Mouse (Mus musculus): ENCODE results near the gene Spg20. TPM values are rescaled to one million over a fixed set of nuclear protein-coding genes. Genes with fewer than 3 reads are reported as not detected.

Gene Spg20
- polyA plus RNA-seq, 1 experiment from 2014 or later, result 49.6 TPM

DNA sequence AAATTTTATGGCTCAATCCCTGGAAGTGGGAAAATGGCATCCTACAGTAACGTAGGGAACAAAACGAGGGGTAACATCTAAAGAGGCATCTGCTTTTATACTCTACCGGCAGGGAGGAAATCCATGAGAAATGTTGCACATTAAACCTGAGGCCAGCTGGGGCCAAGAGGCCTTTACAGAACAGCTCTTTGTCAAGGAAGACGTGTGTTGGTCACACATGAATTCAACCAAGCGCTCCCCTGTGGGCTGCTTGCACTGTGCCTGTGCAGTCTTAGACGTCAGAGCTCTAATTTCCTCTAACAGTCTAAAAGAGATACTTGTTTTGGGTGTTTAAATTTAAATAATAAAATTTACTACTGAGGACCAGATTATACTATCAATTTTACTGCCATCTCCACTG lies 33.7 kb upstream of the Spg20 start:
- Histone ChIP-seq H3K4me2 (replicated peaks; ENCODE audit: low read depth, low read length) (no peak overlapping the region), H3K9me3 (ENCODE audit: control insufficient read depth, low read length) (no peaks in the 10 kb centered on the region), H3K9ac (ENCODE audit: low read depth, low read length) (no peak overlapping the region), H3K27ac (ENCODE audit: low read depth, low read length) (no peak overlapping the region), H3K36me3 (ENCODE audit: control insufficient read depth, insufficient read depth, low read length) (no peaks in the 10 kb centered on the region), H3K27me3 (ENCODE audit: control insufficient read depth, insufficient read depth, low read length) (no peaks in the 10 kb centered on the region), H3K4me1 (replicated peaks; ENCODE audit: control insufficient read depth, insufficient read depth, low read length) (no peaks in the 10 kb centered on the region), H3K4me3 (ENCODE audit: low read depth, low read length) (no peak overlapping the region)
- ATAC-seq (ENCODE audit: low FRiP score), result no peak
- DNase-seq (ENCODE audit: low spot score), result no peak
- 40% methylated on average over 6 of the region's 6 CpGs for WGBS

DNA sequence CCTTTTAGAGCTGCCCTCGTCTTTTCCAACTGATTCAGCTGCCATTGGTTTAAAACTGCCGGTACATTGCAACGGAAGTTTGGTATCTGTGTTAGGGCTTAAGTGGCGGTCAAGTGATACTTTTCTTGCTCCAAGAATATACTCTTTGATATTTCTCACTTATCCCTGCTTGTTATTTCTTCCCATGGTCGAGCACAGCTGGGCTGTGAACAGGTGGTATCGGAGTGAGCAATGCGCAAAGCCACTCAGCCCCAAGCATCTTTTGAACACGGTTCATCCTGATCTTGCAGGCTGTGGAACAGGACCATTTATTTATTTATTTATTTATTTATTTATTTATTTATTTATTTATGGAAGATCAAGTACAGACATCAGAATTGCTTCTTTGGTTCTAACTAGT lies 32.3 kb upstream of the Spg20 start:
- Histone ChIP-seq H3K36me3 (ENCODE audit: control insufficient read depth, insufficient read depth, low read length) (no peaks in the 10 kb centered on the region), H3K27ac (ENCODE audit: low read depth, low read length) (no peak overlapping the region), H3K4me1 (replicated peaks; ENCODE audit: control insufficient read depth, insufficient read depth, low read length) (no peaks in the 10 kb centered on the region), H3K4me3 (ENCODE audit: low read depth, low read length) (no peak overlapping the region), H3K9me3 (ENCODE audit: control insufficient read depth, low read length) (no peaks in the 10 kb centered on the region), H3K27me3 (ENCODE audit: control insufficient read depth, insufficient read depth, low read length) (no peaks in the 10 kb centered on the region), H3K4me2 (replicated peaks; ENCODE audit: low read depth, low read length) (no peak overlapping the region), H3K9ac (ENCODE audit: low read depth, low read length) (no peak overlapping the region)
- ATAC-seq (ENCODE audit: low FRiP score), result no peak
- 84% methylated on average over 8 of the region's 8 CpGs for WGBS
- DNase-seq (ENCODE audit: low spot score), result no peak

DNA sequence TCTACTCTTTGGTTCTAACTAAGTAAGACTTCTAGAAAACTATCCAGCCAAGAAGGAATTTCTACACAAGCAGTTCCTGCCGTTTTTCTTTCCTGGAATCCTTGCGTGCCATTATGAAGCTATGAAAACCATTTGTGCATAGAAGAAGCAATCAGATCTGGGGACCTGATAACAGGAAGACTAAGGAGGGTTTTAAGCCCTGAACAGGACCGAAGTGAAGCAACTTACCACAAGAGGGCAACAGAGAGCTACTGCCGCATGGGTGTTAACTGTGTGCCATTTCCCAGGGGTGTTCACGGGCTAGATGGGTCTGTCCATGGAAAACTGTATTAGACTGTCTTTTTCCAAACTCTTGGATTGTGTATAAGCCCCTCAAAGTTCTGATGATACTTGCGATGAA lies 31.9 kb upstream of the Spg20 start:
- H3K9me3 ChIP-seq (ENCODE audit: control insufficient read depth, low read length), result no peaks in the 10 kb centered on the region
- DNase-seq (ENCODE audit: low spot score) (peak; percentile 86), ATAC-seq (ENCODE audit: low FRiP score) (peak; percentile 76; the same call in 1 of the 2 replicates)
- no peak overlapping the region for H3K4me2 ChIP-seq (replicated peaks; ENCODE audit: low read depth, low read length)
- no peaks in the 10 kb centered on the region for H3K36me3 ChIP-seq (ENCODE audit: control insufficient read depth, insufficient read depth, low read length)
- H3K9ac ChIP-seq (ENCODE audit: low read depth, low read length), result no peak overlapping the region
- H3K4me1 ChIP-seq (replicated peaks; ENCODE audit: control insufficient read depth, insufficient read depth, low read length), result no peaks in the 10 kb centered on the region
- no peak overlapping the region for H3K4me3 ChIP-seq (ENCODE audit: low read depth, low read length)
- WGBS, result 19% methylated on average over 6 of the region's 6 CpGs
- no peaks in the 10 kb centered on the region for H3K27me3 ChIP-seq (ENCODE audit: control insufficient read depth, insufficient read depth, low read length)
- no peak overlapping the region for H3K27ac ChIP-seq (ENCODE audit: low read depth, low read length)

DNA sequence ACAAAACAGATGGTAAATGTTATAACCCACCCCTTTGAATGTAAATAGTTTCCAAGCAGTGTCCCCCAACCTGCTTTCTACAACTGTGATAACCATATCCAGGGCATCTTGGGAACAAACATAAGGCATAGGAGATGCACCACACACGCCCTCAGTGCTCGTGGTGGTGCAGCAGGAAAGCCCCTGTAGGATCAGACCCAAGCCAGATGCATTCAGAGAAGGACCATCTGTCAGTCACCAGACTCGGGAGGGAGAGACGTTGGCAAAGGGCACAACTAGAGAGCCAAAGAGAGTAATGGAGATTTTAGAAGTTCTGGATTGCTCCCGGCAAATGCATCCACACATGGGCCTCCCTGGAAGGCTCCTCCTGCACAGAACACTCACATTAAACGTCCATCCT lies 27.1 kb upstream of the Spg20 start:
- H3K36me3 ChIP-seq (ENCODE audit: control insufficient read depth, insufficient read depth, low read length), result no peaks in the 10 kb centered on the region
- no peaks in the 10 kb centered on the region for H3K4me1 ChIP-seq (replicated peaks; ENCODE audit: control insufficient read depth, insufficient read depth, low read length)
- ATAC-seq (ENCODE audit: low FRiP score) (no peak), DNase-seq (ENCODE audit: low spot score) (no peak)
- H3K9ac ChIP-seq (ENCODE audit: low read depth, low read length), result no peak overlapping the region
- WGBS, result 64% methylated on average over 6 of the region's 6 CpGs
- no peak overlapping the region for H3K27ac ChIP-seq (ENCODE audit: low read depth, low read length)
- no peaks in the 10 kb centered on the region for H3K9me3 ChIP-seq (ENCODE audit: control insufficient read depth, low read length)
- no peaks in the 10 kb centered on the region for H3K27me3 ChIP-seq (ENCODE audit: control insufficient read depth, insufficient read depth, low read length)
- no peak overlapping the region for H3K4me3 ChIP-seq (ENCODE audit: low read depth, low read length)
- H3K4me2 ChIP-seq (replicated peaks; ENCODE audit: low read depth, low read length), result no peak overlapping the region

DNA sequence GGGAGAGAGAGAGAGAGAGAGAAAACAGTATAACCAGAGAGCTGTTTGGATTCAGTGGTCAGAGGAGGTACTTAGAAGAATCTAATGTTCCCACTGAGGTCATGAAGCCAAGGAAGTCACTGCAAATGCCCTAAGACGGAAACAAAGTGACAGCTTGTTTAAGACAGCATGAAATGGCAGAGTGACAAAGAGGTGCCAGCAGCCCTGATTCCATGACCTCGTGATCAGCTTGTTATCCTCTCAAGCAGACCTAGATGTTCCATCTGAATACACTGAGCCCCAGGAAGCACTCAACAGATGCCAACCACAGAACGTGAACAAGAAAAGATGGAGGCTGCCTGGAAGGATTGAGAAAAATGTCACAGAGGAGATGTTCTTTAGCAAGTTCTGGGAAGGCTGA lies 26.2 kb upstream of the Spg20 start:
- no peaks in the 10 kb centered on the region for H3K9me3 ChIP-seq (ENCODE audit: control insufficient read depth, low read length)
- no peaks in the 10 kb centered on the region for H3K4me1 ChIP-seq (replicated peaks; ENCODE audit: control insufficient read depth, insufficient read depth, low read length)
- H3K9ac ChIP-seq (ENCODE audit: low read depth, low read length), result no peak overlapping the region
- no peaks in the 10 kb centered on the region for H3K36me3 ChIP-seq (ENCODE audit: control insufficient read depth, insufficient read depth, low read length)
- no peak overlapping the region for H3K4me2 ChIP-seq (replicated peaks; ENCODE audit: low read depth, low read length)
- H3K27ac ChIP-seq (ENCODE audit: low read depth, low read length), result no peak overlapping the region
- no peaks in the 10 kb centered on the region for H3K27me3 ChIP-seq (ENCODE audit: control insufficient read depth, insufficient read depth, low read length)
- DNase-seq (ENCODE audit: low spot score), result no peak
- ATAC-seq (ENCODE audit: low FRiP score), result no peak
- 57% methylated on average over 3 of the region's 3 CpGs for WGBS
- H3K4me3 ChIP-seq (ENCODE audit: low read depth, low read length), result no peak overlapping the region

DNA sequence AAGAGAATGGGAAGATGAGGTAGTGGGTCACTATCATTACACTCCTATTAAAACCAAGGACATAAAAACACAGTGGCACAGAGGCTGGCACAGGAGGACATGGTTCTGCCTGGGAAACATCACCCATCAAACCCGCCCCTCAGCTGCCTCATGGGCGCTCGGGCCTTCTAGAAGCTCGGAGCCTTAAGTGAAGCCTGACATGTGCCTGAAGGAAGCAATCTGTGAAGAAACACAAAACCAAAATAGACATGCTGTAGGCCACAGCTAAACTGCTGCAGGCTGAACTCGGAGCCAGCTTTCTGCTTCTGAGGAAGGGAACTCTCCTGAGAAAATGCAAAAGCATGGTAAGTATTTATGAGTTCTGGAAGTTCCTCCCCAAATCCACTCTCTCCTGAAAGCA lies 25.0 kb upstream of the Spg20 start:
- DNase-seq (ENCODE audit: low spot score) (no peak), ATAC-seq (ENCODE audit: low FRiP score) (no peak)
- Histone ChIP-seq H3K27me3 (ENCODE audit: control insufficient read depth, insufficient read depth, low read length) (no peaks in the 10 kb centered on the region), H3K36me3 (ENCODE audit: control insufficient read depth, insufficient read depth, low read length) (no peaks in the 10 kb centered on the region), H3K27ac (ENCODE audit: low read depth, low read length) (no peak overlapping the region), H3K9me3 (ENCODE audit: control insufficient read depth, low read length) (no peaks in the 10 kb centered on the region), H3K9ac (ENCODE audit: low read depth, low read length) (no peak overlapping the region), H3K4me1 (replicated peaks; ENCODE audit: control insufficient read depth, insufficient read depth, low read length) (no peaks in the 10 kb centered on the region), H3K4me2 (replicated peaks; ENCODE audit: low read depth, low read length) (no peak overlapping the region), H3K4me3 (ENCODE audit: low read depth, low read length) (no peak overlapping the region)
- 91% methylated on average over 5 of the region's 5 CpGs for WGBS

DNA sequence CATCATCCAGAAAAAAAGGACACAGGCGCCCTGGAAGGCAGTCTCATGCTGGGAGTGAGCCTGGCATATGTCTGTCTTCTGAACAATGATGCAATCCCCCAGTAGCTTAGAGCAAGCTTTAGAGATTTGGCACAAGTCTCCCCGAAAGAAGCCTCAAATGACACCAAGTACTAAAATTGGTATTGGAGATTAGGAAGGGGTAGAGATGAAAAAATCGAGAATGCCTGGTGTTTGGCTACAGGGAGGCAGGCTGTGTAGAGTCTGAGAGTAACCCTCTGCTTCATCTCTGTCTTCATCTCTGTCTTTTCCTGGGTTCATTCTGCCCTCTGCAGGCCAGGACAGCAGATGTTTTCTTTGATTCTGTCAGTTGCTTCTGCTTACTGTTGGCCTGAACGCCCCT lies 24.5 kb upstream of the Spg20 start:
- DNase-seq (ENCODE audit: low spot score) (no peak), ATAC-seq (ENCODE audit: low FRiP score) (no peak)
- Histone ChIP-seq H3K4me1 (replicated peaks; ENCODE audit: control insufficient read depth, insufficient read depth, low read length) (no peaks in the 10 kb centered on the region), H3K27me3 (ENCODE audit: control insufficient read depth, insufficient read depth, low read length) (no peaks in the 10 kb centered on the region), H3K4me3 (ENCODE audit: low read depth, low read length) (no peak overlapping the region), H3K27ac (ENCODE audit: low read depth, low read length) (no peak overlapping the region), H3K4me2 (replicated peaks; ENCODE audit: low read depth, low read length) (no peak overlapping the region), H3K36me3 (ENCODE audit: control insufficient read depth, insufficient read depth, low read length) (no peaks in the 10 kb centered on the region), H3K9me3 (ENCODE audit: control insufficient read depth, low read length) (no peaks in the 10 kb centered on the region), H3K9ac (ENCODE audit: low read depth, low read length) (no peak overlapping the region)
- whole genome bisulfite sequencing, result 70% methylated on average over 4 of the region's 4 CpGs

DNA sequence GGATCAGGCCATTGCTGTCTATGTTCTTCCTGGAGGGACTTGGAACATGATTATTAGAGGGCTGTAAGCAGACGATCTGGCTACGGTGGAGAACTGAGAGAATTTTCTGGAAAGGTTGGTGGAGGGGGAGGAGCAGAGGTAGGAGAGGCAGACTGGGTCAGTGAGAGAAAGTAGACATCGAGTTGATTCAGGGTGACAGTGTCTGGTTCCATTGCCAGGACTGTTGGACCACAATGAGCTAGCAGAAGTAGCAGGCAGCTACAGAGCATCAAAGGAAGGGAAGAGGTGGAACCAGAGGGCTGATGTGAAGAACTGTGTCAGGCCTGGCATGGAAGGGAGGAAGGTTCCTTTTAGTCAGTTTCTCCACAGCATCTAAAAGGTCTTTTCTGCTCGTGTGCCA lies 23.5 kb upstream of the Spg20 start:
- Histone ChIP-seq H3K9me3 (ENCODE audit: control insufficient read depth, low read length) (no peaks in the 10 kb centered on the region), H3K4me3 (ENCODE audit: low read depth, low read length) (no peak overlapping the region), H3K27me3 (ENCODE audit: control insufficient read depth, insufficient read depth, low read length) (no peaks in the 10 kb centered on the region), H3K9ac (ENCODE audit: low read depth, low read length) (no peak overlapping the region), H3K4me1 (replicated peaks; ENCODE audit: control insufficient read depth, insufficient read depth, low read length) (no peaks in the 10 kb centered on the region), H3K4me2 (replicated peaks; ENCODE audit: low read depth, low read length) (no peak overlapping the region), H3K36me3 (ENCODE audit: control insufficient read depth, insufficient read depth, low read length) (no peaks in the 10 kb centered on the region), H3K27ac (ENCODE audit: low read depth, low read length) (no peak overlapping the region)
- 64% methylated on average over 4 of the region's 4 CpGs for WGBS
- no peak for DNase-seq (ENCODE audit: low spot score)
- no peak for ATAC-seq (ENCODE audit: low FRiP score)

DNA sequence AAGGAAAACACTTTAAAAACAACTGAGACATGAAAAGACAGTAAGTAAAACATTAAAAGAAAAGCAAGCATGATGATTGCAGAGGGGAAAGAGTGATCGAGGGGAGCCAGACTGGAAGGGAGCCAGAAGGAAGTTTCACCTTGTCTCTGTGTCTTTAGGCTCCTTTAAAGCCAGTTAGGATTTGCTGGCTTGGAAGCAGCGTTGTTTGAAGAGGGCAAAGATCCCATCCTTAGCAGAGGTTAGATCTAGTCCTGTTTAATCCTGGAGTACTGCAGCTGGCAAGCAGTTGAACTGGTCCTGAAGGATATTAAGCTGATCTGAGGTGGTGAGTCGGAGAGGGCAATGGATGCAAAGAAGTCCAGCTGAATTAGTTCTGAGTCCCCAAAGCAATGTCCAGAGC lies 23.1 kb upstream of the Spg20 start:
- H3K4me2 ChIP-seq (replicated peaks; ENCODE audit: low read depth, low read length), result no peak overlapping the region
- DNase-seq (ENCODE audit: low spot score), result no peak
- no peaks in the 10 kb centered on the region for H3K9me3 ChIP-seq (ENCODE audit: control insufficient read depth, low read length)
- 83% methylated on average over 3 of the region's 3 CpGs for WGBS
- no peaks in the 10 kb centered on the region for H3K36me3 ChIP-seq (ENCODE audit: control insufficient read depth, insufficient read depth, low read length)
- no peak overlapping the region for H3K9ac ChIP-seq (ENCODE audit: low read depth, low read length)
- H3K27me3 ChIP-seq (ENCODE audit: control insufficient read depth, insufficient read depth, low read length), result no peaks in the 10 kb centered on the region
- no peaks in the 10 kb centered on the region for H3K4me1 ChIP-seq (replicated peaks; ENCODE audit: control insufficient read depth, insufficient read depth, low read length)
- ATAC-seq (ENCODE audit: low FRiP score), result no peak
- no peak overlapping the region for H3K27ac ChIP-seq (ENCODE audit: low read depth, low read length)
- H3K4me3 ChIP-seq (ENCODE audit: low read depth, low read length), result no peak overlapping the region

All from hindbrain, embryonic 11.5 days (tissue).